Mouse (Mus musculus): ENCODE measurements around the gene Sox5. TPM values are rescaled to one million over a fixed set of nuclear protein-coding genes. Genes with fewer than 3 reads are reported as not detected.
A peak's percentile ranks its signal among the peaks of the same experiment; 100 is the strongest.

Sox5 gene
- total and polyA plus RNA-seq, 3 experiments = 0.08 to 0.47 (median 0.46) TPM

DNA sequence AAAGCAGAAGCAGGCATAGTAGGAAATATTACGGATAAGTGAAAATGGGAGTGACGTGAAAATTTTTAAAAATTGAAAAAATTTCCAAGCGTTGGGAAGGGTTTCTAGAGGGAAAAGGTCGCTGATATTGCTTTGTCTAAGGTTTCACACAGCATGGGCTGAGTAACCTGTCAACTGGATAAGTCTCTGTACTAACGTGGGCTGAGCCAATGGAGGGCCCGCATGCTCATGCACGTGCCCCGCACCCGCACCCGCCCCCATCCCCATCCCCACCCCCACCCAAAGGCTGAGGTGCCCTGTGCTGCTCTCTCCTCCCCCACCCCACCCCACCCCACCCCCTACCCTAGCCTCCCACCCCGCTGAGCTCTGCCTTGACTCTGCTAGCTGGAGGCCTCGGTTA lies 42.4 kb upstream of the Sox5 start:
- no peak for DNase-seq (ENCODE audit: extremely low read depth)
- dilution Hi-C loops (cut with MboI; ENCODE audit: extremely low pct_ligation_motif_present, extremely low pct_unique_long_range_greater_than_20kb, low sequenced_read_pairs) = no loop called here
- Histone ChIP-seq H3K4me2 (ENCODE audit: insufficient read depth, low read depth, poor library complexity, severe bottlenecking) (no peak overlapping the region), H3K9me3 (replicated peaks; ENCODE audit: low read length) (no peaks in the 10 kb centered on the region), H3K9ac (ENCODE audit: insufficient read depth, low read depth) (no peak overlapping the region), H3K4me3 (replicated peaks in 1 of 3; ENCODE audit: low read depth in 2 of 3, low read length in 2 of 3, poor library complexity in 1 of 3) (no peak overlapping the region), H3K27ac (ENCODE audit: insufficient read depth, low read depth) (no peak overlapping the region), H3K27me3 (replicated peaks) (no peaks in the 10 kb centered on the region), H3K4me1 (ENCODE audit: control insufficient read depth in 1 of 2, insufficient read depth in 2 of 2) (peaks cover 4 to 13% of the 10 kb centered on the region in 2 experiments), H3K36me3 (replicated peaks in 1 of 2; ENCODE audit: control insufficient read depth in 1 of 2, insufficient read depth in 1 of 2, low read length in 1 of 2) (no peaks in the 10 kb centered on the region), H3K79me2 (replicated peaks; ENCODE audit: control insufficient read depth, extremely low read depth, insufficient read depth, poor library complexity, severe bottlenecking) (no peaks in the 10 kb centered on the region)
- in situ Hi-C loops (cut with MboI; ENCODE audit: low pct_ligation_motif_present, low pct_unique_long_range_greater_than_20kb, low sequenced_read_pairs) = no loop called here
- TF ChIP-seq IRF4 (IDR thresholded peaks at IDR 0.05; ENCODE audit: low read depth, low read length) (no peak), JUND (conservative IDR thresholded peaks at IDR 0.05; ENCODE audit: low read depth, low read length) (no peak), CTCF (conservative IDR thresholded peaks at IDR 0.05 in 1 of 2, IDR thresholded peaks at IDR 0.05 in 1 of 2; ENCODE audit: low read depth in 2 of 2, low read length in 2 of 2) (no peak), GABPA (IDR thresholded peaks at IDR 0.05; ENCODE audit: insufficient replicate concordance, low read depth, low read length) (no peak), MAX (IDR thresholded peaks at IDR 0.05; ENCODE audit: low read length) (no peak), NRF1 (IDR thresholded peaks at IDR 0.05; ENCODE audit: low read depth, low read length) (no peak), HCFC1 (IDR thresholded peaks at IDR 0.05; ENCODE audit: low read depth, low read length) (no peak), ZNF384 (IDR thresholded peaks at IDR 0.05; ENCODE audit: low read depth, low read length) (no peak)

DNA sequence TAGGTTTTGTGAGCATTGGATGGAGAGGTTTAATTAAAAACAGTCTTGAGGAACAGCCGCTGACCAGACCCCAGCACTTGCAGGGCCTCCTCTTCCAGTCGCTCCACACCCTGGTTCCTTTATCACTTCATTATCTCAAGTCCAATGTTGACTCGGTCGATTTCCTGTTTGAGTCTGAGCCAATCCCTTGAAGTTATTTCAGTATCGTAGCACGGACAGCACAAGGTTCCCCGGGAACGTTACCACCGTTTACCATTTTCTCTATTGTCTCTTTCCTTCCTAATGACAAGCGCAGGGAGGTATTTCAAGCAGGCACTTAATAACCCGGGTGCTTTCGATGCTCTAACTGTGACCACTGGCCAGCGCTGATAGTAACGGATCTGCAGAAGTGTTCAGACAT lies 40.8 kb upstream of the Sox5 start:
- H3K9me3 ChIP-seq (replicated peaks; ENCODE audit: low read length) = no peaks in the 10 kb centered on the region
- dilution Hi-C loops (cut with MboI; ENCODE audit: extremely low pct_ligation_motif_present, extremely low pct_unique_long_range_greater_than_20kb, low sequenced_read_pairs) = no loop called here

DNA sequence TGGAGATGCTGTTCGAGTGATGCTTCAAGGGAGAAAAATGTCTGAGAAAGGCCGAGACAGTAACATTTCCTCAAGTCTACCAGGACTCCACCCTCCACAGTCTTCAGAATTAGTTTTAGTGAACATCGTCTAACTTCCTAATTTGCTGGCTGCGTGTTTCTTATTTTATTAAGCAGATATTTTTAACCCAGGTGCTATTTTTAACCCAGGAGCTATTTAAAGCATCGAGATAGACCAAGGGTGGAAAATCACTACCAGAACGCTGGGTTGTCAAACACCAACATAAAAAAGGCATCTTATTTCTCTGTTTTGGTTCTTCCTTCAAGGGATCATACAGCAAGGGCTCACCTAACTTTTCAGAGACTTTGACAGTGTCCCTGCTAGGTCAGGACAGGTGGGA lies 39.2 kb upstream of the Sox5 start:
- Histone ChIP-seq H3K4me1 (ENCODE audit: control insufficient read depth in 1 of 2, insufficient read depth in 2 of 2) (peaks cover 9 to 29% of the 10 kb centered on the region in 2 experiments), H3K4me2 (ENCODE audit: insufficient read depth, low read depth, poor library complexity, severe bottlenecking) (no peak overlapping the region), H3K79me2 (replicated peaks; ENCODE audit: control insufficient read depth, extremely low read depth, insufficient read depth, poor library complexity, severe bottlenecking) (no peaks in the 10 kb centered on the region), H3K36me3 (replicated peaks in 1 of 2; ENCODE audit: control insufficient read depth in 1 of 2, insufficient read depth in 1 of 2, low read length in 1 of 2) (no peaks in the 10 kb centered on the region), H3K9me3 (replicated peaks; ENCODE audit: low read length) (no peaks in the 10 kb centered on the region), H3K4me3 (replicated peaks in 1 of 3; ENCODE audit: low read depth in 2 of 3, low read length in 2 of 3, poor library complexity in 1 of 3) (no peak overlapping the region), H3K9ac (ENCODE audit: insufficient read depth, low read depth) (no peak overlapping the region), H3K27me3 (replicated peaks) (no peaks in the 10 kb centered on the region), H3K27ac (ENCODE audit: insufficient read depth, low read depth) (no peak overlapping the region)
- dilution Hi-C loops (cut with MboI; ENCODE audit: extremely low pct_ligation_motif_present, extremely low pct_unique_long_range_greater_than_20kb, low sequenced_read_pairs) = no loop called here
- TF ChIP-seq MAFK (IDR thresholded peaks at IDR 0.05; ENCODE audit: insufficient replicate concordance, low read length) (no peak), MEF2A (IDR thresholded peaks at IDR 0.05; ENCODE audit: borderline replicate concordance, low read depth, low read length) (peak; percentile 63)
- in situ Hi-C loops (cut with MboI; ENCODE audit: low pct_ligation_motif_present, low pct_unique_long_range_greater_than_20kb, low sequenced_read_pairs) = no loop called here
- DNase-seq (ENCODE audit: extremely low read depth) = peak; percentile 51

More for the DNA sequence above, 40.8 kb upstream of the Sox5 start:
- in situ Hi-C loops (cut with MboI; ENCODE audit: low pct_ligation_motif_present, low pct_unique_long_range_greater_than_20kb, low sequenced_read_pairs) = no loop called here
- Histone ChIP-seq H3K36me3 (replicated peaks in 1 of 2; ENCODE audit: control insufficient read depth in 1 of 2, insufficient read depth in 1 of 2, low read length in 1 of 2) (no peaks in the 10 kb centered on the region), H3K4me2 (ENCODE audit: insufficient read depth, low read depth, poor library complexity, severe bottlenecking) (no peak overlapping the region), H3K4me1 (ENCODE audit: control insufficient read depth in 1 of 2, insufficient read depth in 2 of 2) (peaks cover 5 to 23% of the 10 kb centered on the region in 2 experiments), H3K9ac (ENCODE audit: insufficient read depth, low read depth) (no peak overlapping the region), H3K27me3 (replicated peaks) (no peaks in the 10 kb centered on the region), H3K79me2 (replicated peaks; ENCODE audit: control insufficient read depth, extremely low read depth, insufficient read depth, poor library complexity, severe bottlenecking) (no peaks in the 10 kb centered on the region), H3K27ac (ENCODE audit: insufficient read depth, low read depth) (no peak overlapping the region), H3K4me3 (replicated peaks in 1 of 3; ENCODE audit: low read depth in 2 of 3, low read length in 2 of 3, poor library complexity in 1 of 3) (no peak overlapping the region)
- TF ChIP-seq MAFK (IDR thresholded peaks at IDR 0.05; ENCODE audit: insufficient replicate concordance, low read length) = no peak
- TF ChIP-seq IRF4 (IDR thresholded peaks at IDR 0.05; ENCODE audit: low read depth, low read length) = no peak
- TF ChIP-seq TCF12 (IDR thresholded peaks at IDR 0.05; ENCODE audit: low read depth, low read length) = no peak
- no peak for TF ChIP-seq MXI1 (IDR thresholded peaks at IDR 0.05; ENCODE audit: low read depth, low read length)
- TF ChIP-seq ETS1 (conservative IDR thresholded peaks at IDR 0.05; ENCODE audit: low read depth, low read length) = no peak
- TF ChIP-seq CHD2 (IDR thresholded peaks at IDR 0.05; ENCODE audit: low read length) = no peak
- no peak for DNase-seq (ENCODE audit: extremely low read depth)

Data from CH12.LX (cell line).